Mouse (Mus musculus) CD4-positive, CD25-positive, alpha-beta regulatory T cell, adult 4 months (primary cell): ENCODE results near the gene Utp15. TPM values are rescaled to one million over a fixed set of nuclear protein-coding genes. Genes with fewer than 3 reads are reported as not detected.

Experiments used
- ATAC-seq: one replicate; pipeline ENCODE4 v1.8.0; 2017
- polyA plus RNA-seq, 2 experiments: library from polyadenylated mRNA; unstranded; fragments of 100-300 nt; shearing (Covaris generic); gene quantifications; one replicate each; pipeline ENCODE4 v1.2.1; 2017

Utp15 gene
- polyA plus RNA-seq, 2 experiments from 2014 or later = 22.6 to 26.6 TPM

DNA sequence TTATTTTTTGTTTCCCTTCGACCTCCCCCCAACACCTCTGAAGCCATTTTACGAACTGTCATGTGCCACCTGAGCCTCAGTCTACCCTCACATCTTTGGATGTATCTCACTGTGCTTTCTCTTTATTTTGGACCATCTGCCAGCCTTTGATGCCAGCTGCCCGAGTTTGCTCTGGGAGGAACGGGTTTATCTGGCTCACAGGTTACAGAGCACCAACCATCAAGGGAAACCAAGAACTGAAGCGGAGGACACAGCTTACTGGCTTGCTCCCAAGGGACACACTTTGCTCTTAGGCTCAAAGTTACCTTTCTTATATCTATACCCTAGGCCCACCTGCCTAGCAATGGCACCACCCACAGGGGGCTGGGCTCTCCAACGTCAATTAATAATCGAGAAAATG, 17.5 kb downstream of the Utp15 start:
- no peak for ATAC-seq

DNA sequence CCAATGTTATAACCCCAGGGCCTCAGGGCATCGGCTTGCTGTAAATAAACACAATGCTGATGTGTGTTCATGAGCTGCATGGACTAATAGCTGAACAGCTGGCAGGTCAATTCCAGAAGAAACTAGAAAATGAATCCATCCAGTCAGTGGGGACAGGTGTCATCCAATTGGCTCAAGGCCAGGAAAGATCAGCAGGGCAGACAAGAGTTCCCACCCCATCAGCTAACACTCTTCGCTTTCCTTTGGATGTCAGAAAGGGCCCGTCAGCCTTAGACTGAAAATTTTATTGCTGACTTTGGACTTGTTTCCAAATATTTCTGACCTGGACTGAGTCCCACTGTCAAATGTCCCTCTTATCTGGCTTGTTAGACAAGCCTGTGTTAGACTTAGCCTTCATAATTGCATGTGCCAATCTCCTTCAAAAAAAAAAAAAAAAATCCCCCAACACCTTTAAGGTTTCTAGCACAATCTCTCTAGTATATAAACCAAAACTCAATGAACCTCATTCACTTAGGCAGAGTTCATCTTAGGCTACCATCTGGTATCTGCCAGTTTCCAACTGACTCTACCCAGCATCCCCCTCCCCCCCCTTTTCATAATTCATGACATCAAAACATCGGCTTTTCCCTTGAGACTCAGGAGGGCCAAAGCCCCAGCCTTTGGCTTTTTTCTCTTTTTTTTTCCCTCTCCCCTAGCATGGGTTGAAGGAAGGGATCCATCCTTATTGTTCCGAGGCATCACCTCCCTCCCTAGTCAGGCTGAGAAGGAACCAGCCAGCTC, 18.1 kb downstream of the Utp15 start:
- no peak for ATAC-seq

DNA sequence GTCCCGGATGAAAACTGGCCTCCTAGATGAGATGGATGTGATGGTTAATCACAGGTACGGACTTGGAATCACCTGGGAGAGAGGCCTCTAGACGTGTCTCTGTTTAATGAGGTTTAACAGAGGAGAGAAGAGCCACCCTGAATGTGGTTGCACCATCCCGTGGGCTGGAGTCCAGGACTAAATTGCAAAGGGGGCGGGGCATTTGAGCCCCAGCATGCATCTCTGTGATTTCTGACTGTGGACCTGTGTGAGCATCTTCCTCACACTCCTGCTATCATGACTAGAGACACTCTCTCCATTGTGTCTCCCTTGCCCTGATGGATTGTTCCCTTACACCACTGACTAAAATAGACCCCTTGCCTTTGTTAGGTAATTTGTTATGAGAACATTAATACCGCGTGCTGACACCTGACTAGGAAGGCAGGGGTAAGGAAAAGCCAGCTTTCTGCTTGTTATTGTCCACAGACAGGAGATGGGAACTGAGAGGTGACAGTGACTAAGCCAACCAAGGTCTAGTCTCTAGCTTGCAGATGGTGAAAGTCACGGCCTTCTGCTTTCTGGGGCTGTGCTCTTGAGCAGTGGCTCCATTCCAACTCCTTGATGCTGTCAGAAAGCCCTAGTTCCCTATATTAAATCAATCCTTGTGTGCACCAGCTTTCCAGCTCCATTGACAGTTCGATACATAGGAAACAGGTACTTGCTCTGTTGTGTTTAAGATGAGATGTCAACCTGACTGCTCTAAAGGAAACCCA, 21.1 kb downstream of the Utp15 start:
- no peak for ATAC-seq

DNA sequence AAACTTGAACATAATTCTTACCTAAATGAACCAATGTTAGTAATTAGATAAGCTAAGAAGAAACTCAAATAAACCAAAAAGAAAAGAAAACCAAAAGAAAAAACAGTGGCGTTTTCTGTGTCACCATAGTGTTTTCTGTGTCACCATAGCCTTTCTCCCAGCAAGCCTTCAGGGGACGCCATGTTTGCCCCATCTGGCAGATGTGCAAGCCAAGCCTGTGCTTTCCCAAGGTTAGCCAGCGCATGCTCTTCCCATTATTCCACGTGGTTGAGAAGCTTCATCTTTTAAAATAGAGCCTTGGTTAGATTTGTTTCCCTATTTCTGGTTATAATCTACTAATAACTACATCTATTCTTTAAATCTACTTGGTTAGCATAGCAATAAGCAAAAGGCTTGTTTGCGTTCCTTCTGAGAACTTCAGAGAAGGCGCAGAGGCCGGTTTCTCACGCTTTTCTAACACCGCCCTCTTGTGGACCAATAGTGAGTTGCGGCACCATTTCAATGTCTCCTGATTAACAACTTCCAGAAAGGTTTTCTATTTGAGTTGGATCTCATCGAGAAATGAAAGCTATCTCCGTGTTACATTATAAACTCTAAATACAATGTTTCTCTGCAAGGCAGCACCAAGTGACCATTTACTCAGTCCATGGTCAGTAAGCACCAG, 22.7 kb downstream of the Utp15 start:
- ATAC-seq = peak; percentile 43

DNA sequence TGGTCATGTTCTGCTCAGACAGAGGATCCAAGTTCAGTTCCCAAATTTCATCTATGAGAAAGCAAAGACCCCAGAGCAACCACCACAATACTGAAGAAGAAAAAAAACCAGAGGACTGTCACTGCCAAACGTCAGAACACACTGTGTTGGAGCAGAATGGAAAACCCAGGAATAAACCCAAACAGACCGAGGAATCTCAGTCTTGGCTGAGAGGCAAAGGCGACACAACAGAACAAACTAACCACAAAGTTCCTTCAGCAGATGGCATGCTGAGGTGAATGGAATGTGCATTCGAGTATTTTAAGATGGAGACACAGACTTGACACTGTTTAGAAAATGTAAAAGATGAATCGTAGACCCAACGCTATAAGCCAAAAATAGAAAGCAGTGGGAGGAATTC, 27.4 kb downstream of the Utp15 start:
- ATAC-seq = no peak

DNA sequence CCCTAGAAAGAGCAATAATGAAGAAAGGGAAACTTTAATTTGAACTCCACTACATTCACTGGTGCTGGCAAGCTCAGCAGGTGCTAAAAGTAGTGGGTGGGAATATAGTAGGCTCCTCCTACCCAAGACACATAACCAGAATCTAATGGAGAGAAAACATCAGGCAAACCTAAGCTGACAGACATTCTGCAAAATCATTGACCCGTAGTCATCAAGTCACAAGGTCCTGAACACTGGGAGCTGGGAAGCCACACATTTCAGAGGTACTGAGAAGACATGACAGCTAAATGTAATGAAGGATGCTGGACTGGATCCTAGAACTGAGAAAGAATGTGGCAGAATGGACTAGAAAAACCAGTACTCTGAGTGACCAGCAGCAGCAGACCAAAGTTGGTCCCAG, 32.3 kb downstream of the Utp15 start:
- no peak for ATAC-seq

DNA sequence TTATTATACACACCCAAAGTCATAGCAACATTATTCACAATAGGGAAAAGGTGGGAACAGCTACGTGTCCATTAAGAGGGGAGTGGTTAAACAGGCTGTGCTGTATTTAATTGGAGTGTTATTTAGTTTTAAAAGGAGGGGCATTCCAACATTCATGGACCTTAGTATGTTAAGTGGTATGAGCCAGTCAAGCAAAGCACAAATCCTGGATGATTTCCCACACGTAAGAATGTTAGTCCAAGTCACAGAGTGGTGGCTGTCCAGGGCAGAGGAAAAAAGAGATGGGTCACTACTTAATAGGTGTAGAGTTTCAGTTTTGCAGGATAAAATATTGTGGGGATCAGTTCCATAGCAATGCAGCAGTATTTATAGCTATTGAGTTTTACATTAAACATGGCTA, 36.6 kb downstream of the Utp15 start:
- ATAC-seq = no peak

DNA sequence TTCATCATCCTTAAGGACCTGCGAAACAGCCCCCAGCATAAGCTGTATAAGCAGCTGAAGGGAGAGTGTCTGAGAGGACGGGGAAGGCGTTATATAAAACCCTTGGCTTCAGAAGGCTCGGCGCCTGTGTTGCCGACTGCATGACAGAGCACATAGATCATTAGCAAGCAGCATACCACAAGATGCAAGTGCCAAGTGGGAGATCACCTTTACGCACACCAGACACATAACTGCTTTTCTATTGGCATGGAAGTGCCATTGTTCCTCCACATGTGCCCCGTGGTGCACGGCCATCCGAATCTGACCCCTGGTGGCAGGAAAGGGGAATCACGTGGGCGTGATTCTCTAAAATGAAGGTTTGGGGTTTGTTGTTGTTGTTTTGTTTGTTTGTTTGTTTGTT, 40.0 kb downstream of the Utp15 start:
- ATAC-seq = no peak

DNA sequence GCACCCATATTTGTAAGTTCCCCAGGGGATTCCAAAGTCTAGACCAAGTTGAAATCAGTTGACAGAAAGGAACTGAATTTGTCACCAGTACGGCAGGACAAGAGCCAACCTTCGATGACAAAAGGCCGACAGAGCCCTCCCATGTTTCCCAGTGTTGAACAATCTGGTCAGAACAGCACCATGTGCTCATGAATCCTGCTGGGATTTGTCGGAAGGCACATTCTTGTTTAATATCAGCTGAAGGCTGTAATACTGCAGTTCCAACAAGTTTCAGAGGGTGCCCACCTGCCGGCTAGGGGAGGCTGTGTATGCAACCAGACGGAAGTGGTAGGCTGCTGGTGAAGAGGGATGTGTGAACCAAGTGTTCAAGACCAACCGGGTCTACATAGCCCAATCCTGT, 52.7 kb downstream of the Utp15 start:
- ATAC-seq = no peak

DNA sequence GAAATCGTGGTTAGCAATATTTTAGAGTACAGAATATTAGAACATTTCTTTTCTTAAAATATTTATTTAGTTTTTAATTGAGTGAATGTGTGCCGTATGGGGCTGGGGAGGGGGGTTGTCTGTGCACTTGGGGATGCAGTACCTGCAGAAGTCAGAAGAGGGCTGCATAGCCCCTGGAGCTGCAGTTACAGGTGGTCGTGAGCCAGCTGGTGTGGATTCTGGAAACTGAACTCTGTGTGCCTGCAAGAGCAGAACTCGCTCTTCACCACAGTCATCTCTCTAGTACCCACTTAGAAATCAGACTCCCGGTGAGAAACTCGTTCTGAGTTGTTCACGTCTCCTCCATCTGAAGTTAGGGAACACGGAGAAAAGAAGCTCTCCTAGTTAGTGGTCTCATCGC, 54.0 kb downstream of the Utp15 start:
- ATAC-seq = no peak

DNA sequence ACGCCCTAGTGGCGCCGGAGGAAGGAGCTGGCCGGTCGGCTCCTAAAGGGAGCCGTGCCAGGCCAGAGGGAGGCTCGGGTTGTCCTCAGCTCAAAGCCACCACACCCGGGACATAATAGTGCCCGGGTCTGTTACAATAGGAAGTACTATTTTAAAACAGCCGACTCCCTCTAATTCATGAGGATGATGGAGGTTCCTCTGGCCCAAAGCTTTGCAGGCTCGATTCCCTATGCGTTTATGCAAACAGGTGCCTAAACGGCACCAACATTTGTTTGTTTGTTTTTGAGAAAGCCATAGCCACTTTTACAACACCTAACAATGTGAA, 56.3 kb downstream of the Utp15 start:
- no peak for ATAC-seq

DNA sequence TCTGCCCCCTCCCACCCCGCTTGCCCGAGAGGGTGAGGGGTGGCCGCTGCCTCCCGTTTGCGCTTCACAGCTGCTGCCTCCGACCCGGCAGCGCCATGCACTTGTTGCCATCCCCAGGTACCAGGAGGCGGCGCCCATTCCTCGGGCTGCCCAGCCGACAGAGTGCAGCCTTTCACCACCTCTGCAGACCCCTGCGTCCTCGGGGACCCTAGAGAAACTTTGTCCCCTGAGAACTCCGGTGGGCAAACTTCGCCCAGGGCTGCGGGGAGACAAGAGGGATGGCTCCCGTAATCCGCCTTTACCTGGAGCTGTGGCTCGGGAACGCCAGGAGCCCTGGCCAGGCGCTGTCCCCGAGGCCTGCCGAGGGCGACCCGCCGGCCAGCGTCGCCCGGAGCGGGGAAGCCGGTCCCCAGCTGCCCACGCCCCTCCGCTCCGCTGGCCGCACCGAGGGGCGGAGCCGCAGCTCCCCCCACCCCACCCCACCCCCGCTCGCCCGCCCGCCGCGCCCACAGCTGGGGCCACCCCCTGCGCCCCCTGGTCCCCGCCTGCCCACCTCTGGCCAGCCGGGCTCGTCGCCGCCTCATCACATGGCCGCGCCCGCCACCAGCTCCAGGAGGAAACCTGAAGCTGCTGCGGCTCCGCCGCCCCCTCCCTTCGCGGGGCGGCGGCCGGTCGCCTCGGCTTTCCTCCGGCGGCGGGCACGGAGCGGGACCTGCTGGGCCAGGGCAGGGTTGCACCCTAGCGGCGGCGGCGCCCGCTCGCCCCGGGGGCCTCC, 56.9 kb downstream of the Utp15 start, which contains the start of gene Arhgef28:
Gene Arhgef28, minus strand, starts transcription at position 669 of the 775 bp plus-strand sequence.
- ATAC-seq = no peak

DNA sequence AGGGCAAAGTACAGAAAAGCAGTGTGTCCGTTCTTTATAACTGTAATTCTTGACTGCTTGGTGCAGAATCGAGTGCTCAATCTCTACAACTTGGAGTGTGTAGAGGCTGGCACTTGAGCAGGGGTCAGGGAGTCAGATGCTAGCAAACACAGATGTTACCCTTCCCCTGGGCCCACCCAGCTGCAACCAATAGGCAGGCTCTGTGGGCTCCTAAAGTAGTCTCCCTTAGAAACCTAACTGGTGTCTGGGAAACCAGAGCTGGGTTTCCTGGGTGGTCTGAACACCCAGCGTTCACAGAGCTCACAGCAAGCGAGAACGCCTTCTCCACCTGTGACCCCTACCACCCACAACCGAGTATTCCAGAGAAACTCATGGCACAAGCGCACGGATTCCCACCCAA, 57.7 kb downstream of the Utp15 start:
- no peak for ATAC-seq

DNA sequence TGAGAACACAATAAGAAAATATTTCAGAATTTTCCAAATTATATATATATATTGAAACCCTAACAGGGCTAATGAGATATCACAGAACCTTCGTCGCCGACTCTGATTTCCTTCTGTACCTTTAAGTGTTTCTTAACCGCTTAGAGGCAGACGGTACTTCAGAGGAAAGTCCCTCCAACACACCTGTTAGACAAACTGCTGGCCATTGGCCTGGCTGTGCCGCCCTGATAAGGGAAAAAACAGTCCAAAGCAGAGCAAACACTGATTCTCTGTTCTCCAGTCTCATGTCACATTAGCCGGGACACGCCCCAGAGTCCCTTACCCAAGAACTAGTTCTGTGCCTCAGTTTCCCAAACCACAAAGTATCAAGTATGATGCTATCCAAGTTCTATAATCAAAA, 58.5 kb downstream of the Utp15 start:
- no peak for ATAC-seq

DNA sequence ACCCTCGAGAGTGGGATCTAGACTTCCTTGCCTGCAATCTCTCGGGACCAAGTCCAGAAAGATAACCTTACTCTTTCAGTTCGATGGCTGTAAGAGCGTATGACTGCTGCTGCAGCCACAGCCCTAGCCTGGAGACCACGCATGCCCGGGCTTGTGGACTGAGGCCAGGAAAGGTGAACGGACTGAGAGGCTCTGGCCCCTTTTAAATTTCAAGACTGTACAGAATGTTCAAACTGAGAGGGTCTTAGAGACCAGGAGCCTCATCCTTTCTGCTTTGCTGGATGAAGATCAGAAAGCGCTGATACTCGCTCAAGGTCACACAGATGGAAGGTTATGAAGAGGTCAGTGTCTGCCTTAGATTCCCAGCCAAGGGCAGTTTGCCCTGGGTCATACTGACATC, 61.4 kb downstream of the Utp15 start:
- no peak for ATAC-seq

Other genes starting within 250 kb of the Utp15 start
- gene Arhgef28, start 56.6 kb downstream of the Utp15 start, polyA plus RNA-seq = under 1 TPM in 1 of 2 experiments, not detected in 1; 0.47 TPM
- 10 to 100 TPM; 21.3 to 24.5 TPM for gene Ankra2, start within 50 bp of the Utp15 start, polyA plus RNA-seq
- not detected for gene Gm21976, start 16.8 kb upstream of the Utp15 start, polyA plus RNA-seq
- gene Btf3, start 54.0 kb upstream of the Utp15 start, polyA plus RNA-seq = 100 to 1,000 TPM; 721 to 726 TPM
- gene Foxd1, start 91.2 kb upstream of the Utp15 start, polyA plus RNA-seq = not detected
- gene Gm10320, start 229.0 kb upstream of the Utp15 start, polyA plus RNA-seq = 1 to 10 TPM in 1 of 2 experiments, not detected in 1; 3.3 TPM